Mouse (Mus musculus): ENCODE measurements at regions not wholly inside any gene's neighbourhood (a gene's known extent, or its start where the extent isn't known, plus 50 kb on each side); places are given as distances from the start of the nearest gene placed in this dataset.

- TF ChIP-seq POLR2A (IDR thresholded peaks at IDR 0.05; ENCODE audit: borderline replicate concordance, control insufficient read depth, low read depth, low read length), result no peak
- no peak for TF ChIP-seq CTCF (IDR thresholded peaks at IDR 0.05; ENCODE audit: control insufficient read depth, insufficient read depth, low read length)
Observed at GRCm38 (mm10) chrX:99391628-99392027, 79.4 kb downstream of the Pja1 start.
